Mouse (Mus musculus): ENCODE results near the gene Zfp992.
"Not testable (repeated sequence)": the region's sequence is repeated elsewhere in the genome, so short reads cannot be mapped to it uniquely, and the experiment has no call there.

- TF ChIP-seq FLI1 (IDR thresholded peaks at IDR 0.05; ENCODE audit: low read length); GATA1 (IDR thresholded peaks at IDR 0.05; ENCODE audit: borderline replicate concordance, low read length): not testable (repeated sequence)
Observed at GRCm38 (mm10) chr4:146509029-146509428, 60.2 kb downstream of the Zfp992 start.

All from megakaryocyte, embryonic 14.5 days (primary cell).